Mouse (Mus musculus): ENCODE measurements at regions not wholly inside any gene's neighbourhood (a gene's known extent, or its start where the extent isn't known, plus 50 kb on each side); places are given as distances from the start of the nearest gene placed in this dataset.

- DNase-seq, result no peak
Measured at GRCm38 (mm10) chr11:84701319-84702175, 117.8 kb downstream of the Mrm1 start.

- DNase-seq, result no peak
Measured at GRCm38 (mm10) chr11:84697521-84697920, 121.8 kb downstream of the Mrm1 start.

- DNase-seq, result no peak
Measured at GRCm38 (mm10) chr11:84692638-84693037, 126.7 kb downstream of the Mrm1 start.

GRCm38 (mm10) chr11:84691410-84692148 lies 127.7 kb downstream of the Mrm1 start:
- DNase-seq, result no peak

- no peak for DNase-seq
Measured at GRCm38 (mm10) chr11:84686473-84686872, 132.8 kb downstream of the Mrm1 start.

GRCm38 (mm10) chr11:84684325-84684724 lies 135.0 kb downstream of the Mrm1 start:
- DNase-seq, result no peak

- no peak for DNase-seq
Measured at GRCm38 (mm10) chr11:84682931-84683330, 136.4 kb downstream of the Mrm1 start.

GRCm38 (mm10) chr11:84676377-84677078 lies 142.8 kb downstream of the Mrm1 start:
- DNase-seq, result no peak

- no peak for DNase-seq
Measured at GRCm38 (mm10) chr11:84672841-84673473, 146.4 kb downstream of the Mrm1 start.

GRCm38 (mm10) chr11:84671585-84671984 lies 146.2 kb upstream of the Lhx1 start:
- DNase-seq, result peak; percentile 5

- no peak for DNase-seq
Measured at GRCm38 (mm10) chr11:84667711-84668110, 142.4 kb upstream of the Lhx1 start.

- no peak for DNase-seq
Measured at GRCm38 (mm10) chr11:84664258-84664657, 138.9 kb upstream of the Lhx1 start.

- no peak for DNase-seq
Measured at GRCm38 (mm10) chr11:84661981-84662380, 136.6 kb upstream of the Lhx1 start.

GRCm38 (mm10) chr11:84660877-84661276 lies 135.5 kb upstream of the Lhx1 start:
- no peak for DNase-seq

GRCm38 (mm10) chr11:84659370-84659937 lies 134.1 kb upstream of the Lhx1 start:
- DNase-seq, result no peak

GRCm38 (mm10) chr11:84653481-84653880 lies 128.1 kb upstream of the Lhx1 start:
- DNase-seq, result no peak

GRCm38 (mm10) chr11:84648899-84649298 lies 123.6 kb upstream of the Lhx1 start:
- no peak for DNase-seq

- DNase-seq, result no peak
Measured at GRCm38 (mm10) chr11:84647104-84647503, 121.8 kb upstream of the Lhx1 start.

GRCm38 (mm10) chr11:84643107-84643372 lies 117.7 kb upstream of the Lhx1 start:
- DNase-seq, result no peak

- no peak for DNase-seq
Measured at GRCm38 (mm10) chr11:84642300-84643106, 117.2 kb upstream of the Lhx1 start.

- no peak for DNase-seq
Measured at GRCm38 (mm10) chr11:84641601-84642000, 116.3 kb upstream of the Lhx1 start.

GRCm38 (mm10) chr11:84638353-84638752 lies 113.0 kb upstream of the Lhx1 start:
- no peak for DNase-seq
